26 mouse cellular contexts compared by ENCODE assay signal in genomic region chr10:111668639-111669038, GRCm38 (mm10).
A peak's percentile ranks its signal among the peaks of the same experiment; 100 is the strongest.
DNase-seq lines count a peak whose midpoint lies in the region; ATAC-seq and TF ChIP-seq lines count a peak whose summit lies in the region.
"Had no signal": no experiment of that assay in that cellular context is flagged by ENCODE, and none has a peak within 500 bp of the region (broad histone marks: within the 10 kb centered on the region; RNA-seq: fewer than 3 reads in every experiment).

No protein-coding gene starts in this region.

- TF ChIP-seq CTCF in MEL (IDR thresholded peaks at IDR 0.05 in 2 of 3, conservative IDR thresholded peaks at IDR 0.05 in 1 of 3; ENCODE audit: control insufficient read depth in 1 of 3, insufficient read depth in 1 of 3, low read depth in 2 of 3, low read length in 3 of 3, poor library complexity in 1 of 3, severe bottlenecking in 1 of 3), result no peak

- no peaks in the 10 kb centered on the region for H3K79me2 ChIP-seq in MEL (ENCODE audit: control insufficient read depth, insufficient read depth, low read length, poor library complexity)

- peaks cover 0 to 30% of the 10 kb centered on the region in 2 experiments; a peak in 2 of 4 replicates for H3K36me3 ChIP-seq in MEL (ENCODE audit: control insufficient read depth in 1 of 2, insufficient read depth in 2 of 2, low read length in 2 of 2)
- H3K36me3 ChIP-seq in liver, embryonic 16.5 days (ENCODE audit: control insufficient read depth, insufficient read depth), result no peaks in the 10 kb centered on the region
- H3K36me3 ChIP-seq: limb, embryonic 12.5 days; midbrain, embryonic 15.5 days; neural tube, embryonic 13.5 days had no signal

- no peak overlapping the region for H3K9ac ChIP-seq in MEL (ENCODE audit: control insufficient read depth, low read depth, low read length, poor library complexity, severe bottlenecking)
- H3K9ac ChIP-seq in liver, embryonic 16.5 days (ENCODE audit: low read depth, low read length), result no peak overlapping the region
- H3K9ac ChIP-seq: limb, embryonic 12.5 days; midbrain, embryonic 15.5 days; neural tube, embryonic 13.5 days had no signal

- WGBS in liver, embryonic 16.5 days (ENCODE audit: insufficient replicate concordance), result 13% methylated on average over 1 of the region's 1 CpGs

- peaks cover 19 to 33% of the 10 kb centered on the region in 2 experiments for H3K4me1 ChIP-seq in MEL (ENCODE audit: control insufficient read depth in 1 of 2, insufficient read depth in 2 of 2, low read length in 2 of 2)
- H3K4me1 ChIP-seq in liver, embryonic 16.5 days (ENCODE audit: control insufficient read depth, low read depth, low read length), result no peaks in the 10 kb centered on the region
- H3K4me1 ChIP-seq: midbrain, embryonic 15.5 days had no signal

- no peak overlapping the region for H3K4me2 ChIP-seq in liver, embryonic 16.5 days (ENCODE audit: low read depth, low read length)
- H3K4me2 ChIP-seq: limb, embryonic 12.5 days; midbrain, embryonic 15.5 days; neural tube, embryonic 13.5 days had no signal

- TF ChIP-seq EP300 in MEL (IDR thresholded peaks at IDR 0.05; ENCODE audit: low read depth in 1 of 2, low read length in 2 of 2), result peak; percentile 87 to 91

- H3K4me3 ChIP-seq in MEL (ENCODE audit: control insufficient read depth in 1 of 2, insufficient read depth in 1 of 2, low read depth in 2 of 2, low read length in 2 of 2), result no peak overlapping the region
- H3K4me3 ChIP-seq in liver, embryonic 16.5 days (ENCODE audit: low read depth, low read length), result no peak overlapping the region
- H3K4me3 ChIP-seq: heart, adult 2 months; limb, embryonic 12.5 days; midbrain, embryonic 15.5 days; neural tube, embryonic 13.5 days had no signal

- no peak for TF ChIP-seq RAD21 in MEL (IDR thresholded peaks at IDR 0.05; ENCODE audit: low read depth, low read length)

- no peaks in the 10 kb centered on the region for H3K9me3 ChIP-seq in MEL (replicated peaks; ENCODE audit: insufficient read depth, low read length)
- H3K9me3 ChIP-seq in liver, embryonic 16.5 days (replicated peaks; ENCODE audit: control insufficient read depth, low read length), result no peaks in the 10 kb centered on the region
- H3K9me3 ChIP-seq: limb, embryonic 12.5 days; midbrain, embryonic 15.5 days; neural tube, embryonic 13.5 days had no signal

- peak; percentile 10 for DNase-seq in 416B (ENCODE audit: low read depth)
- DNase-seq in MEL (ENCODE audit: low read depth, low spot score), result peak; percentile 69
- peak; percentile 29 for DNase-seq in liver
- DNase-seq in neural tube, embryonic 10.5 days (ENCODE audit: extremely low spot score, low spot score), result no peak
- no peak for DNase-seq in urinary bladder, adult 18-20 months (ENCODE audit: low spot score in 2 of 2)
- DNase-seq in gastrocnemius, postnatal 4 days (ENCODE audit: low spot score in 2 of 2), result no peak
- DNase-seq: adrenal gland, postnatal 36 days; cerebellum, adult 11-12 months; cerebellum, postnatal 14 days; embryo, embryonic 11 days; gastrocnemius, postnatal 14 days; heart, adult 2 months; kidney, adult 9 months; kidney, postnatal 14 days; lung, adult 2 months; lung, postnatal 14 days; retina, postnatal 1 day; right cerebral cortex, postnatal 25 days; thymus, postnatal 36 days had no signal

- peak; percentile 47 for ATAC-seq in liver, embryonic 16.5 days (ENCODE audit: low read depth)
- ATAC-seq: forebrain, embryonic 16.5 days; hindbrain, postnatal 0 days; intestine, embryonic 16.5 days; midbrain, embryonic 15.5 days had no signal

- no peak overlapping the region for H3K27ac ChIP-seq in MEL (ENCODE audit: control insufficient read depth, low read depth, low read length)
- H3K27ac ChIP-seq in liver, embryonic 16.5 days (ENCODE audit: low read length), result no peak overlapping the region
- H3K27ac ChIP-seq: heart, adult 2 months; hindbrain, postnatal 0 days; limb, embryonic 12.5 days; midbrain, embryonic 15.5 days; neural tube, embryonic 13.5 days had no signal

- no peaks in the 10 kb centered on the region for H3K27me3 ChIP-seq in MEL (ENCODE audit: control insufficient read depth in 1 of 2, insufficient read depth in 2 of 2, low read length in 2 of 2)
- H3K27me3 ChIP-seq in liver, embryonic 16.5 days (ENCODE audit: control insufficient read depth, insufficient read depth, low read depth, low read length), result no peaks in the 10 kb centered on the region
- H3K27me3 ChIP-seq: limb, embryonic 12.5 days; neural tube, embryonic 13.5 days had no signal

- no peak for TF ChIP-seq POLR2A in MEL (IDR thresholded peaks at IDR 0.05; ENCODE audit: control insufficient read depth in 1 of 2, insufficient read depth in 1 of 2, low read depth in 1 of 2, low read length in 2 of 2, poor library complexity in 1 of 2)

TF ChIP-seq in MEL, 35 proteins besides CTCF, POLR2A, EP300 and RAD21:
- TF ChIP-seq NELFE (IDR thresholded peaks at IDR 0.05; ENCODE audit: low read depth, low read length) (no peak), MEF2A (IDR thresholded peaks at IDR 0.05; ENCODE audit: extremely low read depth, insufficient replicate concordance, low read depth, low read length, poor library complexity, severe bottlenecking) (no peak), HCFC1 (IDR thresholded peaks at IDR 0.05; ENCODE audit: low read depth, low read length) (no peak), RCOR1 (IDR thresholded peaks at IDR 0.05; ENCODE audit: low read depth, low read length) (peak; percentile 80), USF1 (IDR thresholded peaks at IDR 0.05; ENCODE audit: low read depth, low read length) (no peak), ZMIZ1 (IDR thresholded peaks at IDR 0.05; ENCODE audit: low read depth, low read length) (no peak), ETS1 (IDR thresholded peaks at IDR 0.05; ENCODE audit: low read depth, low read length) (peak; percentile 75; the same call in 1 of the 2 replicates), ZKSCAN1 (IDR thresholded peaks at IDR 0.05; ENCODE audit: low read depth, low read length) (no peak), SIN3A (IDR thresholded peaks at IDR 0.05; ENCODE audit: low read length) (0 out of 2 replicates have a peak, but pooled peaks have one; percentile 1), E2F4 (IDR thresholded peaks at IDR 0.05; ENCODE audit: borderline replicate concordance, low read depth, low read length) (no peak), NRF1 (IDR thresholded peaks at IDR 0.05; ENCODE audit: insufficient read depth, low read depth, low read length, poor library complexity, severe bottlenecking) (peak; percentile 74), UBTF (IDR thresholded peaks at IDR 0.05; ENCODE audit: borderline replicate concordance, insufficient read depth, low read depth, low read length) (no peak), TCF12 (IDR thresholded peaks at IDR 0.05; ENCODE audit: low read depth, low read length) (peak; percentile 96), MYC (IDR thresholded peaks at IDR 0.05; ENCODE audit: low read depth, low read length) (no peak), POLR2AphosphoS5 (IDR thresholded peaks at IDR 0.05; ENCODE audit: borderline replicate concordance, low read depth, low read length) (no peak), MXI1 (IDR thresholded peaks at IDR 0.05; ENCODE audit: low read depth, low read length) (no peak), USF2 (IDR thresholded peaks at IDR 0.05; ENCODE audit: borderline replicate concordance in 1 of 2, insufficient read depth in 1 of 2, low read depth in 1 of 2, low read length in 2 of 2) (no peak), SMC3 (IDR thresholded peaks at IDR 0.05; ENCODE audit: low read depth, low read length) (no peak), POLR2AphosphoS2 (IDR thresholded peaks at IDR 0.05; ENCODE audit: low read length) (no peak), ELF1 (IDR thresholded peaks at IDR 0.05; ENCODE audit: low read depth, low read length) (no peak), MYB (IDR thresholded peaks at IDR 0.05; ENCODE audit: low read depth, low read length) (no peak), TAL1 (IDR thresholded peaks at IDR 0.05; ENCODE audit: low read length) (peak; percentile 85), GATA1 (IDR thresholded peaks at IDR 0.05; ENCODE audit: low read depth, low read length) (peak; percentile 89), ZNF384 (IDR thresholded peaks at IDR 0.05; ENCODE audit: low read depth, low read length) (no peak), KAT2A (conservative IDR thresholded peaks at IDR 0.05; ENCODE audit: low read depth, low read length) (no peak), MAZ (IDR thresholded peaks at IDR 0.05; ENCODE audit: low read depth, low read length) (no peak), BHLHE40 (IDR thresholded peaks at IDR 0.05; ENCODE audit: borderline replicate concordance, low read depth, low read length) (no peak), GABPA (IDR thresholded peaks at IDR 0.05; ENCODE audit: low read depth, low read length) (no peak), TBP (IDR thresholded peaks at IDR 0.05; ENCODE audit: low read depth, low read length) (no peak), MAX (IDR thresholded peaks at IDR 0.05; ENCODE audit: low read length) (no peak), MAFK (IDR thresholded peaks at IDR 0.05; ENCODE audit: borderline replicate concordance, low read depth, low read length) (no peak), ZC3H11A (IDR thresholded peaks at IDR 0.05; ENCODE audit: low read depth, low read length) (no peak), CHD1 (IDR thresholded peaks at IDR 0.05; ENCODE audit: low read depth, low read length) (no peak), JUND (IDR thresholded peaks at IDR 0.05; ENCODE audit: low read depth, low read length) (no peak), CHD2 (IDR thresholded peaks at IDR 0.05; ENCODE audit: low read length) (no peak)

Comparison
In these comparisons a context has a peak if more than half of its experiments do, and no peak if none do; other contexts are left out.
1. DNase-seq: peak in 416B (single experiment), MEL (single experiment) and liver (single experiment); none in neural tube, embryonic 10.5 days (single experiment), urinary bladder, adult 18-20 months (0 of 2) and gastrocnemius, postnatal 4 days (0 of 2).